Mouse (Mus musculus): Measurements from ENCODE around the gene Slc30a2.
"Not testable (repeated sequence)": the region's sequence is repeated elsewhere in the genome, so short reads cannot be mapped to it uniquely, and the experiment has no call there.

The Slc30a2 gene

DNA sequence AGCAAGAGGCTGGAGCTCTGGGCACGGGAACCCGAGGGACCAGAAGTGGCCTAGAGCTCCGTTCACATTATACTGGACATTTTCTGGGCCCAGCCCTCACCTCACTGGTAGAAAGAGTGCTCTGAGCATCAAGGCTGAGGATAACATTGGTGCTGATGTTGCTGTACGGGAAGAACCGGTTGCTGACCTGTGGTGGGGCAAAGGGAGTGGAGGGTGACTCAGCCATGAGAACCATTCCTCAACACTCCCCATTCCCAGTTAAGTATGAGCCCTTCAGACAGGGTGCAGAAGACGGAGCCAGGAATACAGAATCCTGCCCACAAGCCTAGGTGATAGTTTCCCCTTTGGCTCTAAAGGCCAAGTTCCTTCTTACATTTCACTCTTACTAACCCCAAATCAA is 16.7 kb downstream of the Slc30a2 start:
- DNase-seq (ENCODE audit: low spot score): no peak

DNA sequence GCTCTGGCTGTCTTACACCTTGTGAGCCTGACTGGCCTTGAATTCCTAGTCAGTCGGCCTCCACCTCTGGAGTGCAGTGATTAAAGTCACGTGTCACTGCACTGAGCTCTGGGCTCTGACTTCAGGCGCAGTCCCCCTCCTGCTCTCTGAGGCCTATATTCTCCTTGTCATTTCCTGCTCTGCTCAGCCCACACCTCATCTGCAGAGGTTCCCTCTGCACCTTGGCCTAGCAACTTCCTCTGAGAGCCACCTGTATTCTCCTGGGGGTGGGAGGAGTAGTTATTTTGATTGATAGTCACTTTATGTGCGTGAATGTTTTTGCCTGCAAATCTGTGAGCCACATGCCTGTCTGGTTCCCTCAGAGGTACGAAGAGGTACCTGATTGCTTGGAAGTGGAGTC is 18.2 kb downstream of the Slc30a2 start:
- no peak for DNase-seq (ENCODE audit: low spot score)

DNA sequence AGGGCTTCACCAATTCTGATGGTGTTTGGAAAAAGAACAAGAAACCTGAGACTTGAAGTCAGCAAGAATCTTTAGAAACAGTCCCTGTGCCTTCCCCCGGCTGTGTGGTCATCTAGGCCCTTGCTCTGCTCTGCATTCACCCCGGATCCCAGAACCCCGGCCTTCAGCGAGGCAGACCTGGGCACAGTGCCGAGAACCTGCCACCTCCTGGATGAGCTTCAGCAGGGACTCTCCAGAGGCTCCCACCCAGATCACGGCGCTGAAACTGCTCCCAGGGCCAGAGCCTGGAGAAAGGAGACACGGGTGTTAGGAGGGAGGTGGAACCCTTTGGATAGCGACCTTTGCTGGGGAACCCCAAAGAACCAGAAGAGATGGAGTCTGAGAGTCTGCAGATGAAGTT is 19.1 kb downstream of the Slc30a2 start:
- peak; percentile 41 for DNase-seq (ENCODE audit: low spot score)

DNA sequence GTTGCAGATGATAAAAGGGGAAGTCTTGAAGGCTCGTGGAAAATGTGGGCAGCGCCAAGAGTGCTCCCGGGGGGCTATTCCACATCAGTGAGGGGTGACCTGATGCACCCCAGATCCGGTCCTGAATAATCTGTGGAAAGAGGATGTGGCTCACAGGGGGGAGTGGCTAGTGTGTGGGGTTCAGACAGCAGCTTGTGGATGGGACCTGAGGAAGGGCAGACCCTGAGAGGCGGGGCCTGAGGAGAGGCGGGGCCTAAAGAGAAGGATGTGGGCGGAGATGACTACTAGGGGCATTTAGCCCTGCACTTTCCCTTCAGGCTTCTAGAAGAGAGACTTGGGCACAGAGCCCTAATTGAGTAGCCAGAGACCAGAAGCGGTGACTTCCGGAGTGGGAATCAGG is 19.6 kb downstream of the Slc30a2 start:
- no peak for DNase-seq (ENCODE audit: low spot score)

DNA sequence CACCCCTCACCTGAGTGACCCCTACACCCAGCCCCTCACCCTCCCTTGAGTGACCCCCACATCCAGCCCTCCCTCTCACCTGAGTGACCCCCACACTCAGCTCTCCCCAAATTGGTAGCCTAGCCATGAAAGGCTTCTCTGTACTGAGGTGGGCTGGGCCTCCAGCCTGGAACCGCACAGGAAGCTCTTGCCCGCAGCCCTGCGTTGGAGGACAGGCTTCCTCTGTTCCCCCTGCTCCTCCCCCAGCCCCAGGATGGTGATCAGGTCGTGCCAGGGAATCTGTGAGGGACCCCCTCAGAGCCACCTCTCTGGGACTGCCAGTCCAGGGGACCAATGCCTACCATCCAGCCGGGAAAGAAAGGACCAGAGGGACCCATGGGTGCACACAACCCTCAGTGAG is 22.3 kb downstream of the Slc30a2 start:
- DNase-seq (ENCODE audit: low spot score): no peak

DNA sequence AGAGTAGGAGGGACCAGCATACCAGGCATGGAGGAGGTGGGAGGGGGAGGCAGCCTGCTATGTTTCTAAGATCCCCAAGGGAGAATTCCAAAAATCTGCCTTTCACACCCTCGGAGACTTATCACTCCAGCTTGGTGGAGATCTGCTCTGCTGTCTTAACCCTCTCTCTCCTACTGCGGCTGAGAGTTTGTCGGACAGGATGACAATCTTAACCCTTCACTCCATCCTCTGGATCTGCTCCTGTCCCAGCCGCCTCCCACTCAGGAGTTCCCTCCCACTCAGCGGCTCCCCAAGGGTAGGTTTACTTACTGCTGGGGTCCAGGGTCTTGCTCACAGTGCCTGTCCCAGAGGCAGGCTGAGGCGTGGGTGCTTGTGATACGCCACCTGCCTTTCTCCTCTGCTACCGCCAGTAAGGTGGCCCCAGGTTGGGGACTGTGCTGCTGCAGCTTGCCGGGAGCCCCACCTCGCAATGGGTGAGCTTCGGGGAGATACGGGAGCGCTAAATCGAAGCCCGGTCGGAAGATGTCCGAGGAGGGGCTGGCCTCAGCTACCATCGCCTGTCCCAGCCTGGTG is 27.8 kb downstream of the Slc30a2 start:
- no peak for DNase-seq (ENCODE audit: low spot score)

DNA sequence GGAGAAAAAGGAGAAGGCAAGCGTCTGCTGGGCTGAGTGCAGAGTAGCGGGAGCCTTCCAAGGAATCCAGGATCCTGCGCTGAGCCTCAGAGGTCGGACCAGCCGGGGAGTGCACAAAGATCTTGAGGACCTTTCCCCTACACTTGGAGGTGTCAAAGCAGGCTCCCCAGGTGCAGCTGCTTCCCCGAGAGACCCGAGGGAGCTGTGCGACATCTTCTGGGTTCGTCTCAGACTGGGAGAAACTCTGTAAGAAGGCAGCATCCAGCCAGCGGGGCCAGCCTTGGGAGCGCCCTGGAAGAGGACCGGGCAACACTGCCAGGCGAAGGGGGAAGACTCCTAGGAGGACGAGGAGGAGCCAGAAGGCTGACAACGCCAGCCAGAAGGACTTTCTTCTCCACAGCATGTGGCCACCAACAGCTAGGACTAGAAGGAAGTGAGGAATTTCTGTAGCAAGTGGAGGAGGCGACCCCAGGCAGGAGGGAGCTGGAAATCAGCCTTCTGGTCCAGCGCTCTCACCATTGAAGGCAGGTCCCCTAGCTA is 28.4 kb downstream of the Slc30a2 start:
- DNase-seq (ENCODE audit: low spot score): no peak

DNA sequence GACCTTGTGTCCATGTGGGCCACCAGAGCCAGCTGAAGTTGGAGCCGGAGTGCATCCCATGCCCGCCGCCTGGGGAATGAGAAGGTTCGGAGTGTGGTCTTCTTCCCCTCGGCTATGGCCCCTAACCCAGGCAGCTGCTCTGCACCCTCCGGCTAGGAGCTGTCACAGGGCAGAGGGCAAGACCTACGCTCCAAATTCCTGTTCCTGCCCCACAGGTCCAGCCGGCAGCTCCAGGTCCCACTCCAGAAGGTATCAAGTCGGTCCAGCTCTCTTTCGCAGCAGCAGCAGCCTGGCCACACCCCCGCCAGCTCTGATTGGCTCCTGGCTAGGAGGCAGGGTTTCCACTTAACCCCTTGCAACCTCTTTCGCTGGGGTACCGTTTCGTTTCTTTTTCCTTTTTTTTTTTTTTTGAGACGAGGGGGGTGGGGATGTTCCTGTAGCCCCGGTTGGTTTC is 29.3 kb downstream of the Slc30a2 start:
- DNase-seq (ENCODE audit: low spot score): peak; percentile 77

DNA sequence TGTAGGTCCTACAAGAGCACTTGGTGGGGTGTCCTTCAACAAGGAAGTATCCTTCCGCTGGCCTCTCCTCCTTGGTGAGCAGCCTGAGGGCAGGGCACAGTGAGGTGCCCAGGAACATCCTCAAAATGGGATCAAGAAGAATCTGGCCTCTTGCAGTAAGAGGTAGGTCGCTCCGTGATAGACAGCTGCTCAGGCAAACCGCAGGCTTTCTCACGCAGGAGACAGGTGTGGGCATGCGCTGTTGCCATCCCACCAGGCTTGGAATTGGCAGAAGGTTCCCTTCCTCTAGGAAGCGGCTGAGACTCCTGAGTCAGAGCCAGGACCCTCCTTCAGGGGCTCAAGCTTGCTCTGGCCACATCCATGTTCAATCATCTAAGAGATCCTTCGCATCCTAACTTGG is 30.3 kb downstream of the Slc30a2 start:
- no peak for DNase-seq (ENCODE audit: low spot score)

DNA sequence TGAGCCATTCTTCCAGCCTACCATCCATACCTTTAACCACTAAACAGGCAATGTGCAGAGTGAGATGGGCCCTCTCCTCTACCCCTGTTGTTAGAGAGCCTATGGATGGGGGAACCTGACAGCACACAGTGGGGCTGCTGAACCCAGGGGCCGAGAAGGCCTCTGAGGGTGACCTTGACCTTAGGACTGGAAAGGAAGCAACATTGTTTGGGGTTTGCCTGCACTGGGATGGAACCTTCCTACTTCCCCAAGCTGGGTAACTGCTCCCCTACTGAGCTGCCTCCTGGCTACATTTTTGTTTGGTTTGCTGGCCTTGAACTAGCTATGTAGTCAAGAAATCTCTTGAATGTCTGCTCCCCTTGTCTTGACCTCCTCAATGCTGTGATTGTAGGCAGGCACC is 31.3 kb downstream of the Slc30a2 start:
- DNase-seq (ENCODE audit: low spot score): no peak

DNA sequence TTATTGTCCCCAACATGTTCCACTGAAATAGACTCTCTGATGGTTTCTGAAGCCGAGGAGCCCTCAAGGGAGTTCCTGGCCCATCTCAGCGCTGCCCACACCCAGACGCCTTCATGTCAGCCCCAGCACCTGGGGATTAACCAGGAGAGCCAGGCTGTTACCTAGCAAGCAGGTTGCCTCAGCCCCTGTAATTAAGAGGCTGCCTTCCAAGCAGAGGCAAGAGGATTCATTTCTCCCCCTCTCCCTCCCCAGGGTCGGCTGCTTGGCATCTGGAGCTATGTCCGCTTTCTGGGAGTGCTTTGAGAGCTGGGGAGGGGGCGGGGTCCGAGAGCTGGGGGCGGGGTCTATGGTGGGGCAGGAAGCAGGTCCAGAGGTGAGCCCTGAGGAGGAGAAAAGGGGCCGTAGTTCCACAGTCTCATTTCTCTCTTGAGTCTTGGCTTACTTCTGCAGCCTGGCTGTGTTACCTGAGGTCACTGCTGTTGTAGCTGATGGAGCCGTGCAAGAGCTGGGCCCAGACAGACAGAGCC is 35.2 kb downstream of the Slc30a2 start:
- DNase-seq (ENCODE audit: low spot score): no peak

DNA sequence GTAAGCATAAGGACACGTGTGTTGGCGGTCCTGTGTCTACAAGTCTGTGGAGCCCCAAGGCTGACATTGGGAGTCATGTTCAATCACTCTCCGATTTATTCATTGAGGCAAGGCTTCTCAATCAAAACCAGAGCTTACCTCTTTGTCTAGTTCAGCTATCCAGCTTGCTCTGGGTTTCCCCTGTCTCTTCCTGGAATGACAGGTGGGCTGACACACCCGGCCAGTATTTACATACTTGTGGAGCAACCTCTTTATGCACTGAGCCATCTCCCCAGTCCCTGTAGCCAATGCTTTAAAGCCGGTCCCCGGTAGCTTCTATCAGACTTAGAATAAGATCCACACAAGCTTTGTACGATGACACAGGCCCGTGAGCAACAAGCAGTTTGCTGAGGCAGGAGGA is 36.5 kb downstream of the Slc30a2 start:
- no peak for DNase-seq (ENCODE audit: low spot score)

DNA sequence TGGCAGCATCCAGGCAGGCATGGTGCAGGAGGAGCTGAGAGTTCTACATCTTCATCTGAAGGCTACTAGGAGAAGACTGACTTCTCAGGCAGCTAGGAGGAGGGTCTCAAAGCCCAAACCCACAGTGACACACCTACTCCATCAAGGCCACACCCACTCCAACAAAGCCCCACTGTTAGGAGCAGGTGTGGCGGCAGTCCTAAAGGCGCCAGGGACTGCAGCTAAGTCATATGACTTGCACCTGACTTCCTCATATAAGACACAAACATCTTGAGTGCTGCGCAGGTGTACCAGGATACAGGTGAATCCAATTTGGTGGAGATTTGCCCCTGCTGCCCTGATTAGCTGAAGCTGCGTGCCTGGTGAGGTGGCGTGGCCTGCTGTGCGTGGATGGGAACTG is 40.8 kb downstream of the Slc30a2 start, which contains the start of gene Extl1:
Gene Extl1, minus strand, starts transcription at position 101 of the 400 bp plus-strand sequence.
- DNase-seq (ENCODE audit: low spot score): not testable (repeated sequence)

DNA sequence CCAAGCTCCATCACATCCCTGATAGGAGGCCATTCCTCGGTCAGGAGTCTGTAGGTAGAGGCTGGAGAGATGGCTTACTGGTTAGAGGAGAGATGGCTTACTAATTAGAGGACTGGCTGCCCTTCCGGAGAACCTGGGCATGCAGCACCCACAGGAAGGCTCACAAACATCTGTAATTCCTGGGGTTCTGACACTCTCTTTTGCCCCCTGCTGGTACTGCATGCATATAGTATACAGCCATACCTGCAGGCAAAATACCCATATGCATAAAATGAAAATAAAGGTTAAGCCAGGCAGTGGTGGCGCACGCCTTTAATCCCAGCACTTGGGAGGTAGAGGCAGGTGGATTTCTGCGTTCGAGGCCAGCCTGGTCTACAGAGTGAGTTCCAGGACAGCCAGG is 44.3 kb downstream of the Slc30a2 start:
- no peak for DNase-seq (ENCODE audit: low spot score)

DNA sequence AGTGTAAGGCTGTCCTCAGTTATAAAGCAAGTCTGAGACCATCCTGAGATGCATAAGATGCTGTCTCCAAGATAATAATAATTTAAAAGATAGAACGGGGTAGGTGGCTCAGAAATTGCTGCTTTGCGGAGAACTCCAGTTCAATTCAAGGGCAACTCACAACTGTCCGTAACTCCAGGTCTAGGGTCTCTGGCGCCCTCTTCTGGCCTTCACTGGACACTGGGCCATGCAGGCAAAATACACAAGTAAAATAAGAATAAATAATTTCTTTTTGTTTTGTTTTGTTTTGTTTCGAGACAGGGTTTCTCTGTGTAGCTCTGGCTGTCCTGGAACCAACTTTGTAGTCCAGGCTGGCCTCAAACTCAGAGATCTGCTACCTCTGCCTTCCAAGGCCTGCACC is 45.4 kb downstream of the Slc30a2 start:
- peak; percentile 72 for DNase-seq (ENCODE audit: low spot score)

DNA sequence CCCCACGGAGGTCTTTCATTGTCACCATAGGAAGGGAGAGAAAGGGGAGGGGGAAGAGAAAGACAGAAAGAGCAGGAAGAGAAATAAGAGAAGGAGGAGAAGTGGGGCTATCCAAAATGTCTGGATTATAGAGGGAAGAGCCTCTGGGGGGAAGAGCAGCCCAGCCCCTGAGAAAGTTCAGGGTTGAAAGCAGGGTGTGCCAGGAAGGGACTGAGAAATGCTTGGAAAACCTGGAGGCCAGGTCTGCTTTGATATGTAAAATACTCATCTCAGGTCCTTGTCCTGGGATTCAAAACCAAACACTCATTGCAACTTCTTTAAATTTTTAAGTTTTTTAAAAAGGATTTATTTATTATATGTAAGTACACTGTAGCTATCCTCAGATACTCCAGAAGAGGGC is 48.7 kb downstream of the Slc30a2 start:
- no peak for DNase-seq (ENCODE audit: low spot score)

DNA sequence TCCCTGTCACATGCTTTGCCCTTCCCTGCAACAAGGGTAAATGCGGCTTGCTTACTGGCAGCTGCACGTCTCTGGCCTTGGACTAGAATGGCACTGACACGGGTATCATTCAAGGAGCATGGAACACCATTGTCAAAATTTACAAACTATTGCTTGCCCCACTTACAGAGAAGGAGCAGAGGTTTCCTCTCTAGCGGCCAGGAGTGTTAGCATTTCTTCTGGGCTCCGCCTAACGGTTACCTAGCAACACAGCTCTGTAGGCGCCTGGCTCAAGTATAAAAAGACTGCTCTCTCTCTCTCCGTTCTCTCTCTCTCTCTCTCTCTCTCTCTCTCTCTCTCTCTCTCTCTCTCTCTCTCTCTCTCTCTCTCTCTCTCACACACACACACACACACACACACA is 49.6 kb downstream of the Slc30a2 start:
- DNase-seq (ENCODE audit: low spot score): no peak

DNA sequence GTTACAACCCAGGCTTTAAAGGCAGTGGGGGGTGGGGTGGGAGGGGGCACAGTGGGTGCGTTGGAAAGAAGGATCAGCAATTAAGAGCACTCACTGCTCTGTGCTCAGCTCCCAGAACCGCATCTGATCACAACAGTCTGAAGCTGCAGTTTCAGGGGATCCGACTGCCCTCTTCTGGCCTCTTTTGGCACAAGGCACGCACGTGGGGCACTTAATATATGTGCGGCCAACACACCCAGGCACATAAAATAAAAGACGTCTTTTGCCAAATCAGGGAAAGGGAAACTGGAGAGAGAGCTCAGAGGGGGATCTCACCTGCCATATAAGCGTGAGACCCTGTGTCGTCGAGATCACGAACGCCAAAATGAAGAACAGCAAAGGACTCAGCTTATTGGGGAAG is 50.0 kb downstream of the Slc30a2 start:
- no peak for DNase-seq (ENCODE audit: low spot score)

DNA sequence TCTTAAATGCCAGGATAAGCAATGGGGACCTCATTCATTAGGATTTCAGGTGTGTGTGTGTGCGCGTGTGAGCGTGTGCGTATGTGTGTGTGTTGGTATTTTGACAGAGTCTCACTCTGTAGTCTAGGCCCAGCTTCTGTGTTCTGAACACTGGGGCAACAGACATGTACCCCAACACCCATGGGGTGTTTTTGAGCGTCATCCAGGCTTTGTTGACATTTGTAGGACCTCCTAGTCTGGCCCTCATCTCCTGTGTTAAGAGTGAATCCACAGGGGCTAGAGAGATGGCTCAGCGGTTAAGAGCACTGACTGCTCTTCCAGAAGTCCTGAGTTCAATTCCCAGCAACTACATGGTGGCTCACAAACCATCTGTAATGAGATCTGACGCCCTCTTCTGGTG is 52.2 kb downstream of the Slc30a2 start:
- DNase-seq (ENCODE audit: low spot score): no peak

DNA sequence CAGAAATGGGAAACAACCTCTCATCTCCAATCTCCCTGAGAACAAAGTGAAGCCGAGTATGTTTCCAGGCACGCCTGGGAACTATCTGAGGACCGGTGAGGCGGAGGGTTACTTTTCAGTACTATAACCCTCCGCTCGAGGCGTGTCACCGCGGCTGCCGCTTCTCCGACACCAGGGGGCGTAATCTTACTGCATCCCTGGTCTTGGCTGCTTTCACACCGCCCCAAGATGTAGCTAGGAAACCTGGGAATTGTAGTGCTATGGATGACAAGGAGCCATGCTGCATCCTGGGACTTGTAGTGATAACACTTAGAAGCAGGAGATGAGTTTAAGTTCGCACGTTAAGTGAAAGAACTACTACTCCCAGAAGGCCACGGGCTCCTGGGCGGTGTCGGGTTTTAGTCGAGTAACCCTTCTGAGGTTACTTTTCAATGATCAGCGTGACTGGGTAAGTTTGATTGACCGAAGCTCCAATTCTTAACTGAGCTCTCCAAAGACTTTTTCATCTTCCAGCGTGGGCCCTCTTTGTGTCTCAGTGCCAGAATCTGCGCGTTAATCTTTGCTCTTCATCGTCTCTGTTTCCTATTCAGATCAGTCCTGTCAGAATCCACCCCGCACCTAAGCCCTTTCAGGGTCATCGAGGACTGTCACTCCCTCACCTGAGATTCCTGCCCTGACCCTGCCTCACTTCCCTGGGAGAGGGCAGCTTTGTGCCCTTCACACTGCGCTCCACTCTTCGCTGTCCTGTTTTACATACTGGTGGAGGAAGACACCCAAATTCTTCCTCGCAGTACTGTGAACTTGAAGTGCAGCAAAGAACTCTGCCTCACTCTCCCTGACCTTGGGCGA is 53.2 kb downstream of the Slc30a2 start, which contains the start of gene Pafah2:
Gene Pafah2, plus strand, starts transcription at position 344 of the 849 bp plus-strand sequence.
- peak; percentile 88 for DNase-seq (ENCODE audit: low spot score)

DNA sequence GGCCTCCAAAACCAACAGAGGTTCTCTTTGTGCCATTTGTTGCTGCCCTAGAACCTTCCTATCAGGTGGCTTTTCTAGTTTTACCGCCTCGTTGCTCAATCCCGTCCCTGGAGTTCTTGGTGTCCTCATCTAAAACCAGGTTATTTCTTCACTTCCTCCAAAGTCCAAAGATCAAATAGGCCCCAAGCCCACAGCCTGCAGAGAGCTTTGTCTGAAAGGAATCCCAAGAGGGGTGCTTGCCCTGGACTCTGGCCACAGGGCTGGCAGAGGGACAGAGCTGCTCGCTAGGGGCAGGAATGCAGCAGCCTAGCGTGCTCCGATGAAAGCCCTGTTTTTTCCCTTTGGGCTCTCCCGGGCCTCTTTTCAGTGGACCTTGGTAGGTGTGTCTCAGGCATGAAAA is 54.1 kb downstream of the Slc30a2 start:
- peak; percentile 61 for DNase-seq (ENCODE audit: low spot score)

DNA sequence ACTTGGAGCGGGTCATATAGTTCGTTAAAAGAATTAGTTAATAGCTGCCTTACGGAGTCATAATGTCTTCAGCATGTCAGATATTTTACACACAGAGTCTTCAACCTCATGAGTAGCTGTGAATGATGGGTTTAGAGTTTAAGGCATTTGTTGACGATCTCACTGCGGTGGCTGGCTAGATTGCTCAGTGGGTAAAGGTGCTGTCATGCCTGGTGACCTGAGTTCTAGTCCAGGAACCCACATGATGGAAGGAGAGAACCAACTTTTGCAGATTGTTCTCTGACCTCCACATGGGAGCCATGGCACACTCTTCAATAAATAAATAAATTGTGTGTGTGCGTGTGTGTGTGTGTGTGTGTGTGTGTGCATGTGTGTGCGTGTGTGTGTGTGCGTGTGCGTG is 54.8 kb downstream of the Slc30a2 start:
- DNase-seq (ENCODE audit: low spot score): no peak

DNA sequence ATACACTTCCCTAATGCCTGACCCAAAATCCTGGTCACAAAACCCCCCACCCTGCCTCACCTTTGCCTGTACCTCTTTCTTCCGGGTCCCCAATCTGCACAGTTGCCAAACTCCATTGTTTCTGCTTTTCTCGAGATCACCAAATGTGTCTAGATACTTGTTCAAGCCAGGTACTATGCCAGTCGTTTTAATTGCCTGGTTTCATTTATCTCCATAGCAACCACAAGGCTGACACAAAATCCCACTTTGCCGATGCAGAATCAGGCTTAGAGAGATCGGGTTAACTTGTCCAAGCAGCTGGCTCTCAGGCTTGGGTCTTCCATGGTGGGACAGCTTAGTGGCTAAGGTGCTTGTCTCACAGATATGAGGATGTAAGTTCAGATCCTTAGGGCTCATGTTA is 57.2 kb downstream of the Slc30a2 start:
- DNase-seq (ENCODE audit: low spot score): no peak

All from ovary, postnatal 36 days (tissue).